ENCODE assay signal across 30 mouse cellular contexts in the genomic region with DNA sequence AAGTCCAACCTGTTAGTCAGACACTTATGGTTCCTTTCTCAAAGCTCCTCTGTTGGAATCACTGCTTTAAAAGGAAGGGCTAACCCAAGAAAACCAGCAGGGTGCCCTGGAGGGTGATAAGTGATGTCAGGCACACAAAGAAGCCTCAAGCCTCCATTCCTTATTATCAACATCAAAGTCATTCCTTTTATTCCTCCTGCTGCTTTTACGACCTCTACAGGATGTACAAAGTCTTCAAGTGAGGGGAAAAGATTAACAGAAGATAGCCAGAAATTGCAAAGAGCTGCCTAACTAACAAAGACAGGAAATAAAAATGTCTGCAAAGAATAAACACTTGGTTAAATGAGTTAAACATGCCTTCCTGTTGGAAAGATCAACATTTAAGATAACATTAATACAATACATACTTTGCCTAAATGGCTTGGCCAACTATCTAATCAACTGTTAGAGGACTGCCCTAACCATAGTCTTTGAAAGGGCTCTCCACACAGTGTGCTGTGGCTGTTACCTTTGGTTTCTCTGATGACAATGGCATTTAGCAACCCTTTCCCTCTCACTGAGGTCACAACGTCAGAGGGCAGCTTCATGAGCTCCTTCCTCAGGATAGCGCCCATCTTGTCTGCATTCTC. TPM values are rescaled to one million over a fixed set of nuclear protein-coding genes. Genes with fewer than 3 reads are reported as not detected.
A peak's percentile ranks its signal among the peaks of the same experiment; 100 is the strongest.
DNase-seq lines count a peak whose midpoint lies in the region; ATAC-seq and TF ChIP-seq lines count a peak whose summit lies in the region.
"Had no signal": no experiment of that assay in that cellular context is flagged by ENCODE, and none has a peak within 500 bp of the region (broad histone marks: within the 10 kb centered on the region; RNA-seq: fewer than 3 reads in every experiment).

No protein-coding gene starts in this region.

- TF ChIP-seq CTCF in gastrocnemius, adult 2 months (IDR thresholded peaks at IDR 0.05) = no peak
- peak; percentile 23; the same call in 1 of the 2 replicates for TF ChIP-seq CTCF in intestine, postnatal 0 days (IDR thresholded peaks at IDR 0.05; ENCODE audit: low read depth)

- peak overlapping the region; percentile 89 for H3K27ac ChIP-seq in gastrocnemius, adult 2 months
- H3K27ac ChIP-seq in intestine, postnatal 0 days (ENCODE audit: low read depth, low read length) = no peak overlapping the region; the same call in 1 of the 2 replicates
- H3K27ac ChIP-seq in intestine, embryonic 16.5 days (ENCODE audit: low read length) = no peak overlapping the region
- H3K27ac ChIP-seq in lung, embryonic 16.5 days (ENCODE audit: low read length) = no peak overlapping the region
- no peak overlapping the region; the same call in 1 of the 2 replicates for H3K27ac ChIP-seq in embryonic facial prominence, embryonic 14.5 days (replicated peaks; ENCODE audit: low read depth, low read length)
- H3K27ac ChIP-seq: embryonic facial prominence, embryonic 12.5 days; forebrain, embryonic 15.5 days; heart, embryonic 10.5 days; intestine, embryonic 15.5 days; lung, embryonic 15.5 days; midbrain, embryonic 10.5 days; neural tube, embryonic 13.5 days had no signal

- no peak overlapping the region for H3K4me2 ChIP-seq in intestine, postnatal 0 days (replicated peaks; ENCODE audit: low read depth)
- H3K4me2 ChIP-seq in intestine, embryonic 16.5 days (ENCODE audit: low read depth, low read length) = no peak overlapping the region
- no peak overlapping the region for H3K4me2 ChIP-seq in lung, embryonic 16.5 days (ENCODE audit: low read depth, low read length)
- no peak overlapping the region for H3K4me2 ChIP-seq in embryonic facial prominence, embryonic 14.5 days (ENCODE audit: low read depth, low read length)
- H3K4me2 ChIP-seq: embryonic facial prominence, embryonic 12.5 days; forebrain, embryonic 15.5 days; intestine, embryonic 15.5 days; lung, embryonic 15.5 days; neural tube, embryonic 13.5 days had no signal

- intact Hi-C loops in gastrocnemius, adult 2 months (cut with DNase I) = loop anchor here (10.0 kb wide), 1 partner anchor 1014 kb away; a partner anchor contains a TSS
- intact Hi-C loops in gastrocnemius, postnatal 36 days (cut with DNase I) = no loop called here

- no peaks in the 10 kb centered on the region for H3K27me3 ChIP-seq in intestine, postnatal 0 days (replicated peaks; ENCODE audit: control insufficient read depth, insufficient read depth, low read length)
- H3K27me3 ChIP-seq in intestine, embryonic 16.5 days (replicated peaks; ENCODE audit: control insufficient read depth, insufficient read depth, low read length) = no peaks in the 10 kb centered on the region
- H3K27me3 ChIP-seq in lung, embryonic 16.5 days (ENCODE audit: control insufficient read depth, insufficient read depth, low read depth, low read length) = no peaks in the 10 kb centered on the region
- H3K27me3 ChIP-seq in embryonic facial prominence, embryonic 14.5 days (replicated peaks; ENCODE audit: control insufficient read depth, insufficient read depth, low read length) = no peaks in the 10 kb centered on the region
- H3K27me3 ChIP-seq: embryonic facial prominence, embryonic 12.5 days; forebrain, embryonic 15.5 days; intestine, embryonic 15.5 days; lung, embryonic 15.5 days; neural tube, embryonic 13.5 days had no signal

- H3K4me3 ChIP-seq in gastrocnemius, adult 2 months = no peak overlapping the region
- no peak overlapping the region for H3K4me3 ChIP-seq in intestine, postnatal 0 days (ENCODE audit: low read depth, low read length)
- no peak overlapping the region for H3K4me3 ChIP-seq in intestine, embryonic 16.5 days (ENCODE audit: low read length)
- H3K4me3 ChIP-seq in lung, embryonic 16.5 days (ENCODE audit: low read length) = no peak overlapping the region
- H3K4me3 ChIP-seq in embryonic facial prominence, embryonic 14.5 days (ENCODE audit: low read depth, low read length) = no peak overlapping the region
- H3K4me3 ChIP-seq: embryonic facial prominence, embryonic 12.5 days; forebrain, embryonic 15.5 days; heart, embryonic 10.5 days; intestine, embryonic 15.5 days; lung, embryonic 15.5 days; midbrain, embryonic 10.5 days; myocyte; neural tube, embryonic 13.5 days had no signal

- 29% methylated on average over 3 of the region's 3 CpGs for WGBS in intestine, postnatal 0 days
- WGBS in intestine, embryonic 16.5 days = 36% methylated on average over 3 of the region's 3 CpGs
- 33% methylated on average over 3 of the region's 3 CpGs for WGBS in lung, embryonic 16.5 days
- WGBS in embryonic facial prominence, embryonic 14.5 days = 61% methylated on average over 3 of the region's 3 CpGs

- H3K4me1 ChIP-seq in intestine, postnatal 0 days (replicated peaks; ENCODE audit: control insufficient read depth, insufficient read depth, low read length) = no peaks in the 10 kb centered on the region
- no peaks in the 10 kb centered on the region; the same call in 1 of the 2 replicates for H3K4me1 ChIP-seq in intestine, embryonic 16.5 days (ENCODE audit: control insufficient read depth, insufficient read depth, low read length)
- no peaks in the 10 kb centered on the region; the same call in none of the 2 replicates for H3K4me1 ChIP-seq in lung, embryonic 16.5 days (replicated peaks; ENCODE audit: control insufficient read depth, insufficient read depth, low read length)
- no peaks in the 10 kb centered on the region for H3K4me1 ChIP-seq in embryonic facial prominence, embryonic 14.5 days (ENCODE audit: control insufficient read depth, insufficient read depth, low read length)
- H3K4me1 ChIP-seq: embryonic facial prominence, embryonic 12.5 days; intestine, embryonic 15.5 days; neural tube, embryonic 13.5 days had no signal

- H3K9me3 ChIP-seq in intestine, postnatal 0 days (ENCODE audit: control insufficient read depth) = no peaks in the 10 kb centered on the region
- no peaks in the 10 kb centered on the region for H3K9me3 ChIP-seq in intestine, embryonic 16.5 days (ENCODE audit: control insufficient read depth, low read length)
- no peaks in the 10 kb centered on the region for H3K9me3 ChIP-seq in lung, embryonic 16.5 days (ENCODE audit: control insufficient read depth, low read length)
- no peaks in the 10 kb centered on the region for H3K9me3 ChIP-seq in embryonic facial prominence, embryonic 14.5 days (ENCODE audit: control insufficient read depth, low read length)
- H3K9me3 ChIP-seq: embryonic facial prominence, embryonic 12.5 days; forebrain, embryonic 15.5 days; heart, embryonic 10.5 days; intestine, embryonic 15.5 days; lung, embryonic 15.5 days; midbrain, embryonic 10.5 days; neural tube, embryonic 13.5 days had no signal

- DNase-seq in gastrocnemius, adult 2 months = no peak
- DNase-seq in gastrocnemius, postnatal 36 days = no peak
- DNase-seq in lung, postnatal 25 days (ENCODE audit: low spot score) = no peak
- DNase-seq in embryonic facial prominence, embryonic 14.5 days (ENCODE audit: low spot score) = no peak
- no peak for DNase-seq in frontal cortex, postnatal 14 days (ENCODE audit: low spot score in 2 of 2)
- DNase-seq: adrenal gland, adult 2 months; cerebellum, adult 18-20 months; cerebellum, postnatal 14 days; gastrocnemius, postnatal 25 days; kidney, postnatal 4 days; retina, postnatal 1 day; thymus, adult 18-20 months; thymus, postnatal 36 days had no signal

- H3K9ac ChIP-seq in intestine, postnatal 0 days (ENCODE audit: low read depth, low read length) = no peak overlapping the region
- H3K9ac ChIP-seq in intestine, embryonic 16.5 days (ENCODE audit: low read depth, low read length) = no peak overlapping the region
- H3K9ac ChIP-seq in lung, embryonic 16.5 days (ENCODE audit: low read length) = no peak overlapping the region
- peak overlapping the region; percentile 2; the same call in 1 of the 2 replicates for H3K9ac ChIP-seq in embryonic facial prominence, embryonic 14.5 days (ENCODE audit: low read depth, low read length)
- H3K9ac ChIP-seq: embryonic facial prominence, embryonic 12.5 days; forebrain, embryonic 15.5 days; intestine, embryonic 15.5 days; lung, embryonic 15.5 days; neural tube, embryonic 13.5 days had no signal

- peaks cover 74% of the 10 kb centered on the region for H3K36me3 ChIP-seq in intestine, postnatal 0 days (ENCODE audit: control insufficient read depth, insufficient read depth)
- H3K36me3 ChIP-seq in intestine, embryonic 16.5 days (ENCODE audit: control insufficient read depth, insufficient read depth, low read length) = peaks cover 28% of the 10 kb centered on the region
- H3K36me3 ChIP-seq in lung, embryonic 16.5 days (ENCODE audit: control insufficient read depth, insufficient read depth, low read length) = peaks cover 53% of the 10 kb centered on the region
- H3K36me3 ChIP-seq in embryonic facial prominence, embryonic 14.5 days (ENCODE audit: control insufficient read depth, insufficient read depth, low read length) = peaks cover 73% of the 10 kb centered on the region

- no peak for ATAC-seq in intestine, postnatal 0 days
- ATAC-seq in intestine, embryonic 16.5 days = no peak
- peak; percentile 60 for ATAC-seq in lung, embryonic 16.5 days (ENCODE audit: low read depth)
- ATAC-seq in embryonic facial prominence, embryonic 14.5 days (ENCODE audit: low read depth) = no peak
- ATAC-seq: CD4-positive, CD25-positive, alpha-beta regulatory T cell, adult 4 months; forebrain, embryonic 15.5 days; hindbrain, embryonic 16.5 days; intestine, embryonic 15.5 days; midbrain, embryonic 16.5 days had no signal

RNA-seq across cellular contexts. Expression of a gene that starts 16.9 kb away (rescaled TPM):
- 100 to 1,000 TPM; 155 to 159 TPM for total RNA-seq in gastrocnemius, adult 2 months (2021)
- 100 to 1,000 TPM; 129 to 144 TPM for total RNA-seq in gastrocnemius, postnatal 36 days (2021)
- polyA plus RNA-seq in intestine, postnatal 0 days (2015; fragmentation: Nextera tagmentation; extraction: Ambion mirVana) = 1,789 and 2,051 TPM in 2 replicates
- polyA plus RNA-seq in intestine, embryonic 16.5 days (2015; fragmentation: Nextera tagmentation; extraction: Ambion mirVana) = 1,956 and 2,187 TPM in 2 replicates
- 286 and 290 TPM in 2 replicates for polyA plus RNA-seq in lung, embryonic 16.5 days (2015; fragmentation: Nextera tagmentation; extraction: Ambion mirVana)
- polyA plus RNA-seq in embryonic facial prominence, embryonic 14.5 days (2014; fragmentation: Nextera tagmentation; extraction: Ambion mirVana) = 268 and 274 TPM in 2 replicates

RNA-seq across cellular contexts. Expression of a gene that starts 40.2 kb away (rescaled TPM):
- not detected for total RNA-seq in gastrocnemius, adult 2 months (2021)
- not detected for total RNA-seq in gastrocnemius, postnatal 36 days (2021)
- polyA plus RNA-seq in intestine, postnatal 0 days (2015; fragmentation: Nextera tagmentation; extraction: Ambion mirVana) = 0.57 and 0.61 TPM in 2 replicates
- 0.59 and 0.70 TPM in 2 replicates for polyA plus RNA-seq in intestine, embryonic 16.5 days (2015; fragmentation: Nextera tagmentation; extraction: Ambion mirVana)
- polyA plus RNA-seq in lung, embryonic 16.5 days (2015; fragmentation: Nextera tagmentation; extraction: Ambion mirVana) = not detected in 2 replicates
- polyA plus RNA-seq in embryonic facial prominence, embryonic 14.5 days (2014; fragmentation: Nextera tagmentation; extraction: Ambion mirVana) = not detected in 2 replicates
- total RNA-seq: adrenal gland, adult 2 months; gastrocnemius, postnatal 25 days; hematopoietic stem cell, adult 5-6 weeks; left cerebral cortex, postnatal 14 days had no signal
- polyA plus RNA-seq: adrenal gland, adult 2 months; CD4-positive, CD25-positive, alpha-beta regulatory T cell, adult 4 months; heart, embryonic 10.5 days; kidney, embryonic 14.5 days; lung, embryonic 15.5 days; myocyte had no signal

RNA-seq across cellular contexts. Expression of a gene that starts 51.2 kb away (rescaled TPM):
- total RNA-seq in gastrocnemius, adult 2 months (2021) = 10 to 100 TPM; 10.8 to 11.1 TPM
- 10 to 100 TPM; 12.9 to 13.2 TPM for total RNA-seq in gastrocnemius, postnatal 36 days (2021)
- polyA plus RNA-seq in intestine, postnatal 0 days (2015; fragmentation: Nextera tagmentation; extraction: Ambion mirVana) = 52.0 and 54.5 TPM in 2 replicates
- polyA plus RNA-seq in intestine, embryonic 16.5 days (2015; fragmentation: Nextera tagmentation; extraction: Ambion mirVana) = 47.8 and 54.7 TPM in 2 replicates
- polyA plus RNA-seq in lung, embryonic 16.5 days (2015; fragmentation: Nextera tagmentation; extraction: Ambion mirVana) = 15.9 and 18.8 TPM in 2 replicates
- 14.3 and 20.7 TPM in 2 replicates for polyA plus RNA-seq in embryonic facial prominence, embryonic 14.5 days (2014; fragmentation: Nextera tagmentation; extraction: Ambion mirVana)
